Mouse (Mus musculus): ENCODE data around the gene Itgb1bp1. TPM values are rescaled to one million over a fixed set of nuclear protein-coding genes. Genes with fewer than 3 reads are reported as not detected.

Gene Itgb1bp1
- polyA plus RNA-seq, 1 experiment: not detected

- WGBS: 93% methylated on average over 4 of the region's 4 CpGs
- peaks cover 2% of the 10 kb centered on the region for H3K4me1 ChIP-seq (ENCODE audit: control insufficient read depth, insufficient read depth, low read length)
- no peak overlapping the region for H3K27ac ChIP-seq (ENCODE audit: insufficient read depth, low read depth, low read length)
- no peak overlapping the region for H3K4me3 ChIP-seq (ENCODE audit: insufficient read depth, low read depth, low read length)
- TF ChIP-seq CTCF (IDR thresholded peaks at IDR 0.05; ENCODE audit: insufficient read depth, low read depth, low read length): no peak
- TF ChIP-seq POLR2A (IDR thresholded peaks at IDR 0.05; ENCODE audit: insufficient read depth, low read depth, low read length): no peak
Measured at GRCm38 (mm10) chr12:21265501-21265900, 20.6 kb downstream of the Itgb1bp1 start.

- H3K27ac ChIP-seq (ENCODE audit: insufficient read depth, low read depth, low read length): no peak overlapping the region
- H3K4me1 ChIP-seq (ENCODE audit: control insufficient read depth, insufficient read depth, low read length): peaks cover 2% of the 10 kb centered on the region
- H3K4me3 ChIP-seq (ENCODE audit: insufficient read depth, low read depth, low read length): no peak overlapping the region
- TF ChIP-seq POLR2A (IDR thresholded peaks at IDR 0.05; ENCODE audit: insufficient read depth, low read depth, low read length): no peak
- TF ChIP-seq CTCF (IDR thresholded peaks at IDR 0.05; ENCODE audit: insufficient read depth, low read depth, low read length): no peak
- WGBS: 89% methylated on average over 3 of the region's 3 CpGs
Measured at GRCm38 (mm10) chr12:21264970-21265369, 21.1 kb downstream of the Itgb1bp1 start.

- H3K4me3 ChIP-seq (ENCODE audit: insufficient read depth, low read depth, low read length): no peak overlapping the region
- H3K27ac ChIP-seq (ENCODE audit: insufficient read depth, low read depth, low read length): no peak overlapping the region
- TF ChIP-seq CTCF (IDR thresholded peaks at IDR 0.05; ENCODE audit: insufficient read depth, low read depth, low read length) (no peak), POLR2A (IDR thresholded peaks at IDR 0.05; ENCODE audit: insufficient read depth, low read depth, low read length) (no peak)
- H3K4me1 ChIP-seq (ENCODE audit: control insufficient read depth, insufficient read depth, low read length): peaks cover 2% of the 10 kb centered on the region
- WGBS: 90% methylated on average over 5 of the region's 5 CpGs
Measured at GRCm38 (mm10) chr12:21264241-21264640, 21.8 kb downstream of the Itgb1bp1 start.

GRCm38 (mm10) chr12:21263256-21263655 lies 22.8 kb downstream of the Itgb1bp1 start:
- no peak overlapping the region for H3K4me3 ChIP-seq (ENCODE audit: insufficient read depth, low read depth, low read length)
- WGBS: 97% methylated on average over 5 of the region's 5 CpGs
- TF ChIP-seq CTCF (IDR thresholded peaks at IDR 0.05; ENCODE audit: insufficient read depth, low read depth, low read length): no peak
- TF ChIP-seq POLR2A (IDR thresholded peaks at IDR 0.05; ENCODE audit: insufficient read depth, low read depth, low read length): no peak
- H3K27ac ChIP-seq (ENCODE audit: insufficient read depth, low read depth, low read length): no peak overlapping the region
- peaks cover 2% of the 10 kb centered on the region for H3K4me1 ChIP-seq (ENCODE audit: control insufficient read depth, insufficient read depth, low read length)

GRCm38 (mm10) chr12:21261521-21261920 lies 24.6 kb downstream of the Itgb1bp1 start:
- no peak for TF ChIP-seq CTCF (IDR thresholded peaks at IDR 0.05; ENCODE audit: insufficient read depth, low read depth, low read length)
- no peak for TF ChIP-seq POLR2A (IDR thresholded peaks at IDR 0.05; ENCODE audit: insufficient read depth, low read depth, low read length)
- Histone ChIP-seq H3K4me1 (ENCODE audit: control insufficient read depth, insufficient read depth, low read length) (peaks cover 2% of the 10 kb centered on the region), H3K27ac (ENCODE audit: insufficient read depth, low read depth, low read length) (no peak overlapping the region), H3K4me3 (ENCODE audit: insufficient read depth, low read depth, low read length) (no peak overlapping the region)
- WGBS: 72% methylated on average over 4 of the region's 4 CpGs

GRCm38 (mm10) chr12:21260494-21261256 lies 25.4 kb downstream of the Itgb1bp1 start:
- no peak overlapping the region for H3K4me3 ChIP-seq (ENCODE audit: insufficient read depth, low read depth, low read length)
- no peaks in the 10 kb centered on the region for H3K4me1 ChIP-seq (ENCODE audit: control insufficient read depth, insufficient read depth, low read length)
- H3K27ac ChIP-seq (ENCODE audit: insufficient read depth, low read depth, low read length): no peak overlapping the region
- TF ChIP-seq POLR2A (IDR thresholded peaks at IDR 0.05; ENCODE audit: insufficient read depth, low read depth, low read length) (no peak), CTCF (IDR thresholded peaks at IDR 0.05; ENCODE audit: insufficient read depth, low read depth, low read length) (no peak)
- WGBS: 95% methylated on average over 6 of the region's 6 CpGs

GRCm38 (mm10) chr12:21247711-21248392 lies 38.2 kb downstream of the Itgb1bp1 start:
- Histone ChIP-seq H3K4me3 (ENCODE audit: insufficient read depth, low read depth, low read length) (no peak overlapping the region), H3K4me1 (ENCODE audit: control insufficient read depth, insufficient read depth, low read length) (no peaks in the 10 kb centered on the region), H3K27ac (ENCODE audit: insufficient read depth, low read depth, low read length) (no peak overlapping the region)
- 90% methylated on average over 7 of the region's 7 CpGs for WGBS
- no peak for TF ChIP-seq CTCF (IDR thresholded peaks at IDR 0.05; ENCODE audit: insufficient read depth, low read depth, low read length)
- TF ChIP-seq POLR2A (IDR thresholded peaks at IDR 0.05; ENCODE audit: insufficient read depth, low read depth, low read length): no peak

GRCm38 (mm10) chr12:21244375-21244960 lies 41.6 kb downstream of the Itgb1bp1 start:
- WGBS: over 99% methylated on average over 11 of the region's 11 CpGs

GRCm38 (mm10) chr12:21241965-21242364 lies 44.1 kb downstream of the Itgb1bp1 start:
- Histone ChIP-seq H3K4me1 (ENCODE audit: control insufficient read depth, insufficient read depth, low read length) (no peaks in the 10 kb centered on the region), H3K4me3 (ENCODE audit: insufficient read depth, low read depth, low read length) (no peak overlapping the region), H3K27ac (ENCODE audit: insufficient read depth, low read depth, low read length) (no peak overlapping the region)
- 78% methylated on average over 3 of the region's 3 CpGs for WGBS
- no peak for TF ChIP-seq POLR2A (IDR thresholded peaks at IDR 0.05; ENCODE audit: insufficient read depth, low read depth, low read length)
- no peak for TF ChIP-seq CTCF (IDR thresholded peaks at IDR 0.05; ENCODE audit: insufficient read depth, low read depth, low read length)

More at GRCm38 (mm10) chr12:21244375-21244960, 41.6 kb downstream of the Itgb1bp1 start:
- H3K27ac ChIP-seq (ENCODE audit: insufficient read depth, low read depth, low read length): no peak overlapping the region
- H3K4me3 ChIP-seq (ENCODE audit: insufficient read depth, low read depth, low read length): no peak overlapping the region
- TF ChIP-seq CTCF (IDR thresholded peaks at IDR 0.05; ENCODE audit: insufficient read depth, low read depth, low read length) (no peak), POLR2A (IDR thresholded peaks at IDR 0.05; ENCODE audit: insufficient read depth, low read depth, low read length) (no peak)
- H3K4me1 ChIP-seq (ENCODE audit: control insufficient read depth, insufficient read depth, low read length): no peaks in the 10 kb centered on the region
